Comparison of ENCODE assay signal across 7 mouse cellular contexts in the genomic region with DNA sequence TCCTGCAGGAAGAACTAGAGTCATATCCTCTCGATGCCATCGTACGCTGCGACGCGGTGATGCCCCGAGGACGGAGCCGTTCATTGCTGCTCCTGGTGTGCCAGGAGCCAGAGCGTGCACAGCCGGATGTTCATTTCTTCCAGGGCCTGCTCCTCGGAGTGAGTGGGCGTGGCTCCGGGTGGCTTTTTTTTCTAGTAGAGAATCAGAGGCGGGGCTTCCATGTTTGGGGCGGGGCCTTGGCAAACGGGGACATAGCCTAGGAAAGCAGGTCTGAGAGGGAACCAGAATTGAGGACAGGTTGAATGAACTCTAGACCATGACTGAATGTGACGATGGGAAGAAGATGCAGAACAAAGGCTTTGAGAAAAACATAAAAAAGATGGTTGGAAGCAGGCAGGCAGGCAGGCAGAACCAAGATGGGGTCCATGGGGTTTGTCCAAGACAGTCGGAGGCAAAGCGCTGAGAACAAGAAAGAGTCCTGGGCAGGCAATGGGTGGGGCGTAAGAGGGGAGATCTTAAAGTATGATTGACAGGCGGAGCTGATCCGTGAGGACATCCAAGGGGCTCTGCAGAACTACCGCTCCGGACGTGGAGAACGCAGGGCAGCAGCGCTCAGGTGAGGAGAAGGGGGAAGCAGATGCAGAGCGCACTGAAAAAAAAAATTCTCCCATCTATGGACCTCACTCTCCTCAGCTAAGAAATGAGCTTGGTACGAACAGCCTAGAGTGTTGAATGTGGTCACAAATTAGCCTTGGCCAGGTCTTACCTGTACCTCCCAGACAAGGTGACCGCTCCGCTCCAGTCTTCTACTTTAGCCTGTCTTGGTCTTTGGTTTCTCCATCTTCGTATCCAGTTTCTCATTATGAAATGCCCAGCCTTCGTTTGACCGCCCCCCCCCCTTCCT. TPM values are rescaled to one million over a fixed set of nuclear protein-coding genes. Genes with fewer than 3 reads are reported as not detected.
DNase-seq lines count a peak whose midpoint lies in the region; ATAC-seq and TF ChIP-seq lines count a peak whose summit lies in the region.

No protein-coding gene starts in this region.

- peak; percentile 62 for ATAC-seq in hindbrain, postnatal 0 days

- H3K27me3 ChIP-seq in hindbrain, postnatal 0 days (ENCODE audit: insufficient read depth, low read length): peaks cover 18% of the 10 kb centered on the region
- H3K27me3 ChIP-seq in megakaryocyte, embryonic 14.5 days (replicated peaks): peaks cover 82% of the 10 kb centered on the region
- H3K27me3 ChIP-seq in small intestine, adult 2 months (ENCODE audit: control insufficient read depth, insufficient read depth, low read length): peaks cover 5% of the 10 kb centered on the region; the same call in 1 of the 2 replicates

- intact Hi-C loops in left cerebral cortex, postnatal 36 days (cut with DNase I): loop anchor here (5.0 to 10.0 kb wide), 3 partner anchors 38 to 1176 kb away; a partner anchor contains a TSS

- 1% methylated on average over 35 of the region's 35 CpGs for WGBS in hindbrain, postnatal 0 days
- WGBS in small intestine, adult 2 months: 3% methylated on average over 35 of the region's 35 CpGs

- peak overlapping the region; percentile 53 for H3K9ac ChIP-seq in hindbrain, postnatal 0 days (replicated peaks; ENCODE audit: low read length)

- no peaks in the 10 kb centered on the region for H3K36me3 ChIP-seq in hindbrain, postnatal 0 days (ENCODE audit: insufficient read depth, low read length)
- no peaks in the 10 kb centered on the region for H3K36me3 ChIP-seq in megakaryocyte, embryonic 14.5 days (replicated peaks; ENCODE audit: low read length)
- no peaks in the 10 kb centered on the region for H3K36me3 ChIP-seq in small intestine, adult 2 months (ENCODE audit: control insufficient read depth, insufficient read depth, low read length)

- TF ChIP-seq CTCF in hindbrain, postnatal 0 days (IDR thresholded peaks at IDR 0.05; ENCODE audit: low read depth): no peak
- no peak; the same call in 1 of the 2 replicates for TF ChIP-seq CTCF in small intestine, adult 2 months (IDR thresholded peaks at IDR 0.05; ENCODE audit: extremely low read depth, insufficient read length, insufficient replicate concordance, low read depth, low read length)

- no peaks in the 10 kb centered on the region for H3K4me1 ChIP-seq in hindbrain, postnatal 0 days (ENCODE audit: insufficient read depth, low read length)
- peaks cover 60% of the 10 kb centered on the region for H3K4me1 ChIP-seq in megakaryocyte, embryonic 14.5 days
- H3K4me1 ChIP-seq in small intestine, adult 2 months (ENCODE audit: control insufficient read depth, insufficient read depth, insufficient read length, low read length): peaks cover 2% of the 10 kb centered on the region

- peak overlapping the region; percentile 40 for H3K4me3 ChIP-seq in hindbrain, postnatal 0 days (ENCODE audit: low read length)
- peak overlapping the region; percentile 91 for H3K4me3 ChIP-seq in megakaryocyte, embryonic 14.5 days (replicated peaks)
- peak overlapping the region; percentile 65 for H3K4me3 ChIP-seq in small intestine, adult 2 months (ENCODE audit: low read depth, low read length)

- peak overlapping the region; percentile 43; the same call in 1 of the 2 replicates for H3K27ac ChIP-seq in hindbrain, postnatal 0 days
- no peak overlapping the region for H3K27ac ChIP-seq in small intestine, adult 2 months (ENCODE audit: insufficient read depth, low read depth, low read length)

- no peak for TF ChIP-seq POLR2A in small intestine, adult 2 months (IDR thresholded peaks at IDR 0.05; ENCODE audit: low read depth, low read length)

- peak; percentile 33 to 52 for DNase-seq in adrenal gland, adult 18-20 months (ENCODE audit: low spot score in 2 of 2)
- peak; percentile 59 to 75 for DNase-seq in cerebellum, postnatal 25 days
- peak; percentile 54 for DNase-seq in gastrocnemius, postnatal 10 days
- DNase-seq in hindbrain, postnatal 0 days (ENCODE audit: low spot score): peak; percentile 76
- peak; percentile 58 to 59 for DNase-seq in left cerebral cortex, postnatal 36 days (ENCODE audit: low spot score in 2 of 2)

- no peaks in the 10 kb centered on the region for H3K9me3 ChIP-seq in hindbrain, postnatal 0 days (ENCODE audit: low read length)
- peaks cover 9% of the 10 kb centered on the region for H3K9me3 ChIP-seq in megakaryocyte, embryonic 14.5 days

- H3K4me2 ChIP-seq in hindbrain, postnatal 0 days (ENCODE audit: low read depth, low read length): peak overlapping the region; percentile 78

RNA-seq across cellular contexts. Expression of a gene that starts 10.1 kb away (rescaled TPM):
- total RNA-seq in adrenal gland, adult 18-20 months (2021): 1 to 10 TPM; 2.6 to 3.0 TPM
- total RNA-seq in gastrocnemius, postnatal 10 days (2021): 1 to 10 TPM; 2.2 to 3.5 TPM
- 5.0 and 5.8 TPM in 2 replicates for total RNA-seq in hindbrain, postnatal 0 days (2014; rRNA removed)
- 5.7 and 7.7 TPM in 2 replicates for polyA plus RNA-seq in hindbrain, postnatal 0 days (2015; fragmentation: Nextera tagmentation; extraction: Ambion mirVana)
- 1 to 10 TPM; 3.1 to 3.4 TPM for total RNA-seq in left cerebral cortex, postnatal 36 days (2021)
- polyA plus RNA-seq in megakaryocyte, embryonic 14.5 days (2012; ENCODE audit: insufficient read depth, low replicate concordance): not detected in 2 replicates
- polyA plus RNA-seq in small intestine, adult 2 months (2012; rRNA removed): 0.76 and 2.3 TPM in 2 replicates

RNA-seq across cellular contexts. Expression of a gene that starts 25.1 kb away (rescaled TPM):
- total RNA-seq in adrenal gland, adult 18-20 months (2021): 10 to 100 TPM; 22.0 to 26.1 TPM
- 10 to 100 TPM; 14.3 to 18.9 TPM for total RNA-seq in gastrocnemius, postnatal 10 days (2021)
- total RNA-seq in hindbrain, postnatal 0 days (2014; rRNA removed): 71.9 and 103 TPM in 2 replicates
- 38.4 and 39.4 TPM in 2 replicates for polyA plus RNA-seq in hindbrain, postnatal 0 days (2015; fragmentation: Nextera tagmentation; extraction: Ambion mirVana)
- total RNA-seq in left cerebral cortex, postnatal 36 days (2021): 10 to 100 TPM; 23.9 to 26.3 TPM
- 0.54 and 1.6 TPM in 2 replicates for polyA plus RNA-seq in megakaryocyte, embryonic 14.5 days (2012; ENCODE audit: insufficient read depth, low replicate concordance)
- polyA plus RNA-seq in small intestine, adult 2 months (2012; rRNA removed): 9.9 and 12.3 TPM in 2 replicates

RNA-seq across cellular contexts. Expression of a gene that starts 31.0 kb away (rescaled TPM):
- total RNA-seq in adrenal gland, adult 18-20 months (2021): 10 to 100 TPM; 95.9 to 96.6 TPM
- 10 to 100 TPM; 37.9 to 52.6 TPM for total RNA-seq in gastrocnemius, postnatal 10 days (2021)
- total RNA-seq in hindbrain, postnatal 0 days (2014; rRNA removed): 88.2 and 109 TPM in 2 replicates
- polyA plus RNA-seq in hindbrain, postnatal 0 days (2015; fragmentation: Nextera tagmentation; extraction: Ambion mirVana): 33.9 and 42.0 TPM in 2 replicates
- 100 to 1,000 TPM; 142 to 168 TPM for total RNA-seq in left cerebral cortex, postnatal 36 days (2021)
- 267 and 1,249 TPM in 2 replicates for polyA plus RNA-seq in megakaryocyte, embryonic 14.5 days (2012; ENCODE audit: insufficient read depth, low replicate concordance)
- 58.0 and 59.2 TPM in 2 replicates for polyA plus RNA-seq in small intestine, adult 2 months (2012; rRNA removed)

RNA-seq across cellular contexts. Expression of a gene that starts 45.7 kb away (rescaled TPM):
- 1 to 10 TPM in 1 of 2 experiments, under 1 TPM in 1; 0.50 to 1.4 TPM for total RNA-seq in adrenal gland, adult 18-20 months (2021)
- total RNA-seq in gastrocnemius, postnatal 10 days (2021): 100 to 1,000 TPM; 288 to 386 TPM
- total RNA-seq in hindbrain, postnatal 0 days (2014; rRNA removed): 0.93 and 3.5 TPM in 2 replicates
- polyA plus RNA-seq in hindbrain, postnatal 0 days (2015; fragmentation: Nextera tagmentation; extraction: Ambion mirVana): 2.9 and 3.6 TPM in 2 replicates
- total RNA-seq in left cerebral cortex, postnatal 36 days (2021): 1 to 10 TPM; 5.9 to 9.4 TPM
- polyA plus RNA-seq in megakaryocyte, embryonic 14.5 days (2012; ENCODE audit: insufficient read depth, low replicate concordance): 38.2 TPM in 1 of 2 replicates, not detected in the other
- polyA plus RNA-seq in small intestine, adult 2 months (2012; rRNA removed): 0.22 and 0.58 TPM in 2 replicates

RNA-seq across cellular contexts. Expression of a gene that starts 53.5 kb away (rescaled TPM):
- total RNA-seq in adrenal gland, adult 18-20 months (2021): under 1 TPM in 1 of 2 experiments, not detected in 1; 0.66 TPM
- 1 to 10 TPM; 1.4 to 2.3 TPM for total RNA-seq in gastrocnemius, postnatal 10 days (2021)
- total RNA-seq in hindbrain, postnatal 0 days (2014; rRNA removed): 1.9 TPM in 1 of 2 replicates, not detected in the other
- 2.1 and 3.9 TPM in 2 replicates for polyA plus RNA-seq in hindbrain, postnatal 0 days (2015; fragmentation: Nextera tagmentation; extraction: Ambion mirVana)
- under 1 TPM in 1 of 2 experiments, not detected in 1; 0.52 TPM for total RNA-seq in left cerebral cortex, postnatal 36 days (2021)
- polyA plus RNA-seq in megakaryocyte, embryonic 14.5 days (2012; ENCODE audit: insufficient read depth, low replicate concordance): 3.9 TPM in 1 of 2 replicates, not detected in the other
- 0.43 and 1.4 TPM in 2 replicates for polyA plus RNA-seq in small intestine, adult 2 months (2012; rRNA removed)

Comparison
In these comparisons a context has a peak if more than half of its experiments do, and no peak if none do; other contexts are left out.
1. H3K4me3 ChIP-seq: peak in every context shown above with its lines; median percentile 91 in megakaryocyte, embryonic 14.5 days; 65 in small intestine, adult 2 months; 40 in hindbrain, postnatal 0 days.